Mouse (Mus musculus): ENCODE measurements around the gene Gkap1.

GRCm38 (mm10) chr13:58189473-58189872, 86.0 kb downstream of the Gkap1 start:
- TF ChIP-seq CHD2 (IDR thresholded peaks at IDR 0.05; ENCODE audit: low read depth, low read length) = no peak
- TF ChIP-seq MAFK (IDR thresholded peaks at IDR 0.05; ENCODE audit: insufficient read depth, low read depth, low read length) = no peak
- no peak for TF ChIP-seq ZC3H11A (IDR thresholded peaks at IDR 0.05; ENCODE audit: borderline replicate concordance, low read depth, low read length)
- TF ChIP-seq HCFC1 (IDR thresholded peaks at IDR 0.05; ENCODE audit: borderline replicate concordance, insufficient read depth, low read length) = no peak
